Mouse (Mus musculus) thymus, adult 2 months (tissue): ENCODE measurements at regions not wholly inside any gene's neighbourhood (a gene's known extent, or its start where the extent isn't known, plus 50 kb on each side); places are given as distances from the start of the nearest gene placed in this dataset.

Source experiments
- DNase-seq: peaks from one replicate; pipeline ENCODE4 v3.0.0; 2021
- H3K27ac ChIP-seq: fragments of 200-500 bp; 2 replicates; pipeline ENCODE4 v1.5.1; 2012; ENCODE audit warnings: low read length, control low read depth; ENCODE audit not compliant: control insufficient read depth, insufficient read depth
- H3K27me3 ChIP-seq: fragments of 200-500 bp; 2 replicates; pipeline ENCODE4 v1.6.1; 2012; ENCODE audit warnings: mild to moderate bottlenecking, low read length, moderate library complexity, mixed read lengths; ENCODE audit not compliant: control insufficient read depth, insufficient read depth
- H3K36me3 ChIP-seq: fragments of 200-500 bp; 2 replicates; pipeline ENCODE4 v1.6.1; 2012; ENCODE audit warnings: mild to moderate bottlenecking, low read length, moderate library complexity; ENCODE audit not compliant: control insufficient read depth, insufficient read depth
- H3K4me1 ChIP-seq: fragments of 200-500 bp; replicated peaks from 2 replicates; pipeline ENCODE4 v1.6.1; 2012; ENCODE audit warnings: low read length; ENCODE audit not compliant: control insufficient read depth, insufficient read depth
- H3K4me3 ChIP-seq: fragments of 200-500 bp; 2 replicates; pipeline ENCODE4 v1.5.1; 2012; ENCODE audit warnings: mild to moderate bottlenecking, low read length, control low read depth, moderate library complexity; ENCODE audit not compliant: control insufficient read depth, insufficient read depth
- CTCF ChIP-seq: fragments of 200-500 bp; IDR thresholded peaks from 2 replicates; pipeline ENCODE4 v1.5.1; 2012; ENCODE audit warnings: mild to moderate bottlenecking, control low read depth, low read length, moderate library complexity, borderline replicate concordance; ENCODE audit not compliant: control insufficient read depth, poor library complexity, insufficient read depth; ENCODE audit errors: extremely low read depth
- POLR2A ChIP-seq: fragments of 200-500 bp; IDR thresholded peaks from 2 replicates; pipeline ENCODE4 v1.6.1; 2012; ENCODE audit warnings: mild to moderate bottlenecking, low read length, control low read depth, moderate library complexity; ENCODE audit not compliant: control insufficient read depth, poor library complexity, insufficient read depth; ENCODE audit errors: extremely low read depth
- WGBS: fragments of 180-500 bp; shearing (Covaris S2); methylation state at CpG from one replicate; pipeline ENCODE4 v1.1.7; 2018; 5-methylcytosine and 5-hydroxymethylcytosine counted together

- Histone ChIP-seq H3K36me3 (no peaks in the 10 kb centered on the region), H3K27me3 (no peaks in the 10 kb centered on the region), H3K4me1 (no peaks in the 10 kb centered on the region), H3K27ac (no peak overlapping the region), H3K4me3 (no peak overlapping the region)
- 59% methylated on average over 6 of the region's 6 CpGs for WGBS
- DNase-seq, result peak; percentile 40
- no peak for TF ChIP-seq CTCF
Measured at GRCm38 (mm10) chr12:107608966-107609365, 120.5 kb downstream of the 3110018I06Rik start.

GRCm38 (mm10) chr12:107609986-107610385 is 121.6 kb downstream of the 3110018I06Rik start:
- no peak for TF ChIP-seq CTCF
- TF ChIP-seq POLR2A, result no peak
- Histone ChIP-seq H3K27ac (no peak overlapping the region), H3K27me3 (no peaks in the 10 kb centered on the region), H3K4me3 (no peak overlapping the region), H3K36me3 (no peaks in the 10 kb centered on the region), H3K4me1 (no peaks in the 10 kb centered on the region)
- no peak for DNase-seq
- 95% methylated on average over 4 of the region's 4 CpGs for WGBS

GRCm38 (mm10) chr12:107617212-107617994 is 129.0 kb downstream of the 3110018I06Rik start:
- no peaks in the 10 kb centered on the region for H3K36me3 ChIP-seq
- DNase-seq, result no peak
- H3K27me3 ChIP-seq, result no peaks in the 10 kb centered on the region
- H3K27ac ChIP-seq, result no peak overlapping the region
- H3K4me1 ChIP-seq, result no peaks in the 10 kb centered on the region
- no peak overlapping the region for H3K4me3 ChIP-seq
- WGBS, result 81% methylated on average over 16 of the region's 16 CpGs
- no peak for TF ChIP-seq POLR2A
- no peak for TF ChIP-seq CTCF

- Histone ChIP-seq H3K27ac (no peak overlapping the region), H3K27me3 (no peaks in the 10 kb centered on the region), H3K36me3 (no peaks in the 10 kb centered on the region), H3K4me3 (no peak overlapping the region), H3K4me1 (no peaks in the 10 kb centered on the region)
- WGBS, result 83% methylated on average over 3 of the region's 3 CpGs
- no peak for TF ChIP-seq CTCF
- no peak for TF ChIP-seq POLR2A
- DNase-seq, result no peak
Measured at GRCm38 (mm10) chr12:107624446-107624845, 136.0 kb downstream of the 3110018I06Rik start.

- 97% methylated on average over 9 of the region's 9 CpGs for WGBS
- Histone ChIP-seq H3K4me1 (peaks cover 12% of the 10 kb centered on the region), H3K4me3 (no peak overlapping the region), H3K36me3 (no peaks in the 10 kb centered on the region), H3K27ac (no peak overlapping the region), H3K27me3 (no peaks in the 10 kb centered on the region)
- no peak for TF ChIP-seq CTCF
- TF ChIP-seq POLR2A, result no peak
- no peak for DNase-seq
Measured at GRCm38 (mm10) chr12:107648008-107648407, 159.6 kb downstream of the 3110018I06Rik start.

GRCm38 (mm10) chr12:107652126-107652728 is 163.8 kb downstream of the 3110018I06Rik start:
- Histone ChIP-seq H3K36me3 (no peaks in the 10 kb centered on the region), H3K4me3 (no peak overlapping the region), H3K27me3 (no peaks in the 10 kb centered on the region), H3K27ac (no peak overlapping the region), H3K4me1 (peaks cover 8% of the 10 kb centered on the region)
- no peak for DNase-seq
- TF ChIP-seq POLR2A (no peak), CTCF (no peak)
- 79% methylated on average over 3 of the region's 3 CpGs for WGBS

GRCm38 (mm10) chr12:107653131-107653530 is 164.7 kb downstream of the 3110018I06Rik start:
- 47% methylated on average over 7 of the region's 7 CpGs for WGBS
- H3K4me3 ChIP-seq, result no peak overlapping the region
- no peak for DNase-seq

More at GRCm38 (mm10) chr12:107653131-107653530, 164.7 kb downstream of the 3110018I06Rik start:
- Histone ChIP-seq H3K27ac (no peak overlapping the region), H3K36me3 (no peaks in the 10 kb centered on the region), H3K27me3 (no peaks in the 10 kb centered on the region), H3K4me1 (peaks cover 8% of the 10 kb centered on the region)
- TF ChIP-seq POLR2A (no peak), CTCF (no peak)
